Mouse (Mus musculus) small intestine, adult 2 months (tissue): ENCODE measurements around the gene Slc9a1. TPM values are rescaled to one million over a fixed set of nuclear protein-coding genes. Genes with fewer than 3 reads are reported as not detected.

ENCODE experiments used
- H3K27ac ChIP-seq: fragments of 200-500 bp; 2 replicates; pipeline ENCODE4 v1.5.1; 2012; ENCODE audit warnings: low read depth, low read length, control low read depth, inconsistent platforms; ENCODE audit not compliant: insufficient read depth
- H3K27me3 ChIP-seq: fragments of 200-500 bp; 2 replicates; pipeline ENCODE4 v1.6.1; 2012; ENCODE audit warnings: mild to moderate bottlenecking, moderate library complexity, low read length, inconsistent platforms; ENCODE audit not compliant: control insufficient read depth, insufficient read depth
- H3K36me3 ChIP-seq: fragments of 200-500 bp; 2 replicates; pipeline ENCODE4 v1.6.1; 2012; ENCODE audit warnings: mild to moderate bottlenecking, low read length, control low read depth, inconsistent platforms; ENCODE audit not compliant: control insufficient read depth, insufficient read depth
- H3K4me1 ChIP-seq: fragments of 200-500 bp; 2 replicates; pipeline ENCODE4 v1.6.1; 2012; ENCODE audit warnings: low read length, inconsistent platforms, mixed read lengths; ENCODE audit not compliant: control insufficient read depth, insufficient read depth, insufficient read length
- H3K4me3 ChIP-seq: fragments of 200-500 bp; 2 replicates; pipeline ENCODE4 v1.5.1; 2012; ENCODE audit warnings: low read depth, mild to moderate bottlenecking, control low read depth, inconsistent platforms, low read length, moderate library complexity
- CTCF ChIP-seq: fragments of 200-500 bp; IDR thresholded peaks from 2 replicates; pipeline ENCODE4 v1.5.1; 2012; ENCODE audit warnings: low read depth, mild to moderate bottlenecking, control low read depth, inconsistent platforms, low read length, moderate library complexity, mixed read lengths; ENCODE audit not compliant: insufficient replicate concordance, insufficient read length; ENCODE audit errors: extremely low read depth
- POLR2A ChIP-seq: fragments of 200-500 bp; IDR thresholded peaks from 2 replicates; pipeline ENCODE4 v1.6.1; 2012; ENCODE audit warnings: low read depth, mild to moderate bottlenecking, control low read depth, inconsistent platforms, low read length, moderate library complexity
- WGBS: fragments of 180-500 bp; shearing (Covaris S2); methylation state at CpG from one replicate; pipeline ENCODE4 v1.1.7; 2018; 5-methylcytosine and 5-hydroxymethylcytosine counted together
- polyA plus RNA-seq: library from polyadenylated mRNA; depleted of rRNA; stranded (reverse); fragments of >200 nt; gene quantifications from 2 replicates; pipeline ENCODE4 v1.2.3, GENCODE M21; 2012; rRNA removed

Gene Slc9a1
- polyA plus RNA-seq, 1 experiment: 46.3 TPM

DNA sequence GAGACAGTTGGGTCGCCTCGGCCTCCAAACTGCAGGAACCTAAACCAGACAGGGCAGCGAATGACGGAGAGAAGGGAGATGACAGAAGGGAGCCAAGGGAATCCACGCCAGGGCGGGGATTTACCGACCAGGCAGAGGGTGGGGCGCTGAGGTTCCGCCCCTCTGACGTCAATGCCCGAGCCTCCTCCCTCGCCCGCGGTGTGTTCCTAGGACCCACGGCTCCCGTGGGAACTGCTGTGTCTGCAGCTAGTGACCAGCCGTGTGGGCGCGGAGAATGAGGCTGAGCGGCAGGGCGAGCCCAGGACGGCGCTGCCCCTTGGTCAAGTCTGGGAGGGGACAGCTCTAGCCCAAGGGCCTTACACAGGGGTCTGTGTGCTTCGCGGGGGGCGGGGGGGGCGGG is 98.6 kb downstream of the Slc9a1 start:
- WGBS: 1% methylated on average over 27 of the region's 27 CpGs
- Histone ChIP-seq H3K4me3 (peak overlapping the region; percentile 75), H3K27ac (no peak overlapping the region), H3K36me3 (no peaks in the 10 kb centered on the region), H3K27me3 (no peaks in the 10 kb centered on the region), H3K4me1 (peaks cover 8% of the 10 kb centered on the region)
- TF ChIP-seq CTCF (no peak), POLR2A (no peak)

- Histone ChIP-seq H3K27me3 (no peaks in the 10 kb centered on the region), H3K27ac (no peak overlapping the region), H3K4me3 (peak overlapping the region; percentile 18; the same call in 1 of the 2 replicates), H3K4me1 (peaks cover 8% of the 10 kb centered on the region), H3K36me3 (no peaks in the 10 kb centered on the region)
- 24% methylated on average over 12 of the region's 12 CpGs for WGBS
- TF ChIP-seq POLR2A (no peak), CTCF (no peak)
Observed at GRCm38 (mm10) chr4:133469122-133469521, 99.6 kb downstream of the Slc9a1 start.

DNA sequence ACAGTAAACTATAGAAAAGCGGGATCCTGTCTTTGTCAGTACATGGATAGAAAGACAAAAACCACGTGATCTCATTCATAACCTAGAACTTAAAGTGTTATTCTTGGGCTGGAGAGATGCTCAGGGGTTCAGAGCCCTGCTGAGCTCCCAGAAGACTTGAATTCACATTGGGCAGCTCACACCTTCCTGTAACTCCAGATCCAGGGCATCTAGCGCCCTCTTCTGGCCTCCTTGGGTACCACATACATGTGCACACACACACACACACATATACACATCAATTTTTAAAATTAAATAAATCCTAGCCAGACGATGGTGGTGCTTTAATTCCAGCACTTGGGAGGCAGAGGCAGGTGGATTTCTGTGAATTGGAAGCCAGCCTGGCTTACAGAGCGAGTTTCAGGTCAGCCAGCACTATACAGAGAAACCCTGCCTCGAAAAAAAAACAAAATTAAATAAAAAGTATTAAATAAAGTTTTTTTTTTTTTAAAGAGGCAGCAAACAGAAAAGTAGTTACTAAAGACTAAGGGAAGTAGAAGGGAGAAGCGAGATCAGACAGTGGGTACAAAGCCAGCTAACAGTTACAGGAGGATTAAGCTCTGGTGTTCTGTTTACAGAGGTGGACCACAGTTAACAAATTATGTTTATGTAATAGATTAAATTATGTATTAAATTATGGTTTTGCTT is 101.8 kb downstream of the Slc9a1 start:
- Histone ChIP-seq H3K4me3 (no peak overlapping the region), H3K4me1 (peaks cover 8% of the 10 kb centered on the region), H3K27ac (no peak overlapping the region), H3K36me3 (no peaks in the 10 kb centered on the region), H3K27me3 (no peaks in the 10 kb centered on the region)
- 82% methylated on average over 7 of the region's 7 CpGs for WGBS
- no peak for TF ChIP-seq POLR2A
- peak; percentile 19; the same call in 1 of the 2 replicates for TF ChIP-seq CTCF

Other genes with a start within 250 kb of the Slc9a1 start
- 37.6 and 97.6 TPM in 2 replicates for gene Wasf2, start 239.2 kb upstream of the Slc9a1 start, polyA plus RNA-seq
- gene Cd164l2, start 157.6 kb upstream of the Slc9a1 start, polyA plus RNA-seq: 0.61 and 0.93 TPM in 2 replicates
- 0.17 TPM in 1 of 2 replicates, not detected in the other for gene Gpr3, start 157.2 kb upstream of the Slc9a1 start, polyA plus RNA-seq
- gene Map3k6, start 128.9 kb upstream of the Slc9a1 start, polyA plus RNA-seq: 1.7 and 75.5 TPM in 2 replicates
- 10.9 and 12.7 TPM in 2 replicates for gene Sytl1, start 106.6 kb upstream of the Slc9a1 start, polyA plus RNA-seq
- gene Tmem222, start 91.9 kb upstream of the Slc9a1 start, polyA plus RNA-seq: 26.2 and 58.0 TPM in 2 replicates
- 49.3 and 90.5 TPM in 2 replicates for gene Wdtc1, start 16.2 kb upstream of the Slc9a1 start, polyA plus RNA-seq
- gene Tent5b, start 110.4 kb downstream of the Slc9a1 start, polyA plus RNA-seq: 1.8 and 2.1 TPM in 2 replicates
- gene Trnp1, start 128.8 kb downstream of the Slc9a1 start, polyA plus RNA-seq: 6.1 and 6.2 TPM in 2 replicates
- gene Kdf1, start 149.3 kb downstream of the Slc9a1 start, polyA plus RNA-seq: 44.4 and 71.0 TPM in 2 replicates
- gene Nudc, start 176.3 kb downstream of the Slc9a1 start, polyA plus RNA-seq: 9.3 and 16.1 TPM in 2 replicates
- gene Nr0b2, start 183.7 kb downstream of the Slc9a1 start, polyA plus RNA-seq: 1.8 and 23.0 TPM in 2 replicates
- 4.1 and 7.3 TPM in 2 replicates for gene Gpatch3, start 205.0 kb downstream of the Slc9a1 start, polyA plus RNA-seq
- 40.7 and 77.8 TPM in 2 replicates for gene Gpn2, start 214.7 kb downstream of the Slc9a1 start, polyA plus RNA-seq
- gene Sfn, start 232.5 kb downstream of the Slc9a1 start, polyA plus RNA-seq: 175 and 423 TPM in 2 replicates